Mouse (Mus musculus): Measurements from ENCODE around the gene Gm29110.
"Not testable (repeated sequence)": the region's sequence is repeated elsewhere in the genome, so short reads cannot be mapped to it uniquely, and the experiment has no call there.

The Gm29110 gene

DNA sequence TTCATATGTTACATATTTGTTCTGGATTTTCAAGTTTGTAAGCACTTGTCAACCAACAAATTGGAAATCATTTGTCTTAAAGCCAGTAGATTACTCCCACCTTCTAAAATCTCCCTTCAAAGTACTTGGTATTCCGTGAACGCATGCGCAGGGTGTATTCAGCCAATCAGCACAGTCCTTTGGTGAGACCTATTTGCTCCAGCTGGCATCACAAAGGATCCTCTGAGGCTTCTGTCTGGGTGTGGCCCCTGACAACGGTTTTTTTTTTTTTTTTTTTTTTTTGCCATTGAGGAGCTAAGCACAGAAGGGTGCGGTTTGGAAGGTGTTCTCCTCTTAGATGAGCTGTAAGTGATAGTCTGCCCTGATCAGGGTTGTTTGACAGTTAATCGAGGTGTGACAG lies at the start of gene Gm29110:
Gm29110 (plus strand) TSS at position 301 of the 400 bp plus-strand sequence.
- not testable (repeated sequence) for DNase-seq
